ENCODE assay signal across 20 mouse cellular contexts in genomic region chr3:52957861-52958260, GRCm38 (mm10). TPM values are rescaled to one million over a fixed set of nuclear protein-coding genes. Genes with fewer than 3 reads are reported as not detected.
DNase-seq lines count a peak whose midpoint lies in the region; ATAC-seq lines count a peak whose summit lies in the region.
"Had no signal": no experiment of that assay in that cellular context is flagged by ENCODE, and none has a peak within 500 bp of the region (broad histone marks: within the 10 kb centered on the region; RNA-seq: fewer than 3 reads in every experiment).

No protein-coding gene starts in this region.

- H3K27ac ChIP-seq in heart, embryonic 10.5 days: no peak overlapping the region
- H3K27ac ChIP-seq in limb, embryonic 12.5 days: peak overlapping the region; percentile 37; the same call in 1 of the 2 replicates
- H3K27ac ChIP-seq in limb, embryonic 10.5 days: no peak overlapping the region
- H3K27ac ChIP-seq: embryonic facial prominence, embryonic 10.5 days; embryonic facial prominence, embryonic 12.5 days; forebrain, embryonic 13.5 days; forebrain, embryonic 15.5 days had no signal

- no peaks in the 10 kb centered on the region for H3K27me3 ChIP-seq in heart, embryonic 10.5 days (ENCODE audit: insufficient read depth, poor library complexity, severe bottlenecking)
- H3K27me3 ChIP-seq in limb, embryonic 12.5 days: no peaks in the 10 kb centered on the region
- H3K27me3 ChIP-seq in limb, embryonic 10.5 days (ENCODE audit: low read depth, poor library complexity, severe bottlenecking): no peaks in the 10 kb centered on the region
- H3K27me3 ChIP-seq: forebrain, embryonic 13.5 days; forebrain, embryonic 15.5 days had no signal

- no peaks in the 10 kb centered on the region for H3K9me3 ChIP-seq in heart, embryonic 10.5 days
- peaks cover 5% of the 10 kb centered on the region; the same call in 1 of the 2 replicates for H3K9me3 ChIP-seq in limb, embryonic 12.5 days
- H3K9me3 ChIP-seq in limb, embryonic 10.5 days (replicated peaks): no peaks in the 10 kb centered on the region
- H3K9me3 ChIP-seq: embryonic facial prominence, embryonic 10.5 days; embryonic facial prominence, embryonic 12.5 days; forebrain, embryonic 15.5 days had no signal

- H3K4me2 ChIP-seq in limb, embryonic 12.5 days: no peak overlapping the region
- H3K4me2 ChIP-seq: embryonic facial prominence, embryonic 12.5 days; forebrain, embryonic 13.5 days; forebrain, embryonic 15.5 days had no signal

- no peak overlapping the region for H3K9ac ChIP-seq in limb, embryonic 12.5 days (replicated peaks)
- H3K9ac ChIP-seq: embryonic facial prominence, embryonic 12.5 days; forebrain, embryonic 13.5 days; forebrain, embryonic 15.5 days; forebrain, postnatal 0 days had no signal

- ATAC-seq in limb, embryonic 12.5 days (ENCODE audit: insufficient number of reproducible peaks, insufficient read depth, low FRiP score, low TSS enrichment, low read depth): no peak
- ATAC-seq: forebrain, embryonic 13.5 days; forebrain, embryonic 15.5 days; forebrain, postnatal 0 days had no signal

- peaks cover 21% of the 10 kb centered on the region for H3K4me1 ChIP-seq in heart, embryonic 10.5 days
- peaks cover 15% of the 10 kb centered on the region for H3K4me1 ChIP-seq in limb, embryonic 12.5 days (replicated peaks)
- H3K4me1 ChIP-seq in limb, embryonic 10.5 days: peaks cover 19% of the 10 kb centered on the region

- peak; percentile 34 to 46 for DNase-seq in cerebellum, postnatal 10 days
- DNase-seq in cerebellum, adult 8-10 months: no peak
- peak; percentile 64 for DNase-seq in heart, embryonic 10.5 days (ENCODE audit: low spot score)
- no peak for DNase-seq in heart, postnatal 4 days
- DNase-seq in limb, embryonic 10.5 days (ENCODE audit: low spot score): no peak
- DNase-seq: adrenal gland, adult 2 months; adrenal gland, postnatal 10 days; adrenal gland, postnatal 25 days; cerebellum, adult 11 months; cerebellum, adult 18-20 months; cerebellum, adult 9-10 months; cerebellum, postnatal 14 days; cerebellum, postnatal 36 days; embryo, embryonic 11 days; forebrain, postnatal 0 days had no signal

- H3K36me3 ChIP-seq in heart, embryonic 10.5 days: no peaks in the 10 kb centered on the region; the same call in 1 of the 2 replicates
- no peaks in the 10 kb centered on the region for H3K36me3 ChIP-seq in limb, embryonic 12.5 days
- no peaks in the 10 kb centered on the region for H3K36me3 ChIP-seq in limb, embryonic 10.5 days
- H3K36me3 ChIP-seq: embryonic facial prominence, embryonic 10.5 days; embryonic facial prominence, embryonic 12.5 days; forebrain, embryonic 15.5 days had no signal

- H3K4me3 ChIP-seq in heart, embryonic 10.5 days: no peak overlapping the region
- no peak overlapping the region for H3K4me3 ChIP-seq in limb, embryonic 12.5 days (replicated peaks)
- H3K4me3 ChIP-seq in limb, embryonic 10.5 days: no peak overlapping the region
- H3K4me3 ChIP-seq: embryonic facial prominence, embryonic 10.5 days; embryonic facial prominence, embryonic 12.5 days; forebrain, embryonic 13.5 days; forebrain, embryonic 15.5 days had no signal

- 92% methylated on average over 7 of the region's 7 CpGs for WGBS in heart, embryonic 10.5 days
- WGBS in limb, embryonic 12.5 days: 85% methylated on average over 7 of the region's 7 CpGs
- WGBS in limb, embryonic 10.5 days: 93% methylated on average over 7 of the region's 7 CpGs

RNA-seq across cellular contexts. Expression of gene Cog6, which starts 59.2 kb away (rescaled TPM):
- polyA plus RNA-seq in heart, embryonic 10.5 days (2016; fragmentation: Nextera tagmentation; extraction: Ambion mirVana): 45.0 and 57.7 TPM in 2 replicates
- 10 to 100 TPM; 50.5 to 53.0 TPM for total RNA-seq in heart, postnatal 4 days (2021)
- 47.9 and 51.5 TPM in 2 replicates for polyA plus RNA-seq in limb, embryonic 12.5 days (2016; fragmentation: Nextera tagmentation; extraction: Ambion mirVana)
- 36.4 and 46.3 TPM in 2 replicates for polyA plus RNA-seq in limb, embryonic 10.5 days (2016; fragmentation: Nextera tagmentation; extraction: Ambion mirVana)

Comparison
In these comparisons a context has a peak if more than half of its experiments do, and no peak if none do; other contexts are left out.
1. DNase-seq: peak in cerebellum, postnatal 10 days (2 of 2) and heart, embryonic 10.5 days (single experiment); none in cerebellum, adult 8-10 months (single experiment), heart, postnatal 4 days (single experiment) and limb, embryonic 10.5 days (single experiment).